Mouse (Mus musculus): Measurements from ENCODE around the gene Srsf2.
A peak's percentile ranks its signal among the peaks of the same experiment; 100 is the strongest.
"Not testable (repeated sequence)": the region's sequence is repeated elsewhere in the genome, so short reads cannot be mapped to it uniquely, and the experiment has no call there.

The Srsf2 gene

GRCm38 (mm10) chr11:116826550-116827504 is 26.1 kb downstream of the Srsf2 start:
- DNase-seq = no peak

DNA sequence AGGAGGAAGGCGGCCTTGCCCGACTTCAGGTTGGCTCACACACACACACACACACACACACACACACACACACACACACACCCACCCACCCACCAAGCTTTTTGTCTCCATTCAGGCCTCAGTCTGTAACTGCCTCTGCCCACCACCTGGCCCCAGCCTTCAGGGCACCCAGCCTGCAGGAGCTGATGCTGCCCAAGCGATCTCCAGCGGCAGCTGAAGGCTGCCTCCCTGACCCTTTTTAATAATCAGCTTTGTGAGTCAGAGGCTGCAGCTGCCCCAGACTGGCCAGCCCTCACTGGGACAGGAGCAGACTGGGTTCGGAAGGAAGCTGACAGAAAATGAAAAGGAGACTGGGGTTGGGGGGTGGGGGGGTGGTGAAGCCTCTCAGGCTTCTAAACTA is 27.7 kb downstream of the Srsf2 start:
- no peak for DNase-seq

DNA sequence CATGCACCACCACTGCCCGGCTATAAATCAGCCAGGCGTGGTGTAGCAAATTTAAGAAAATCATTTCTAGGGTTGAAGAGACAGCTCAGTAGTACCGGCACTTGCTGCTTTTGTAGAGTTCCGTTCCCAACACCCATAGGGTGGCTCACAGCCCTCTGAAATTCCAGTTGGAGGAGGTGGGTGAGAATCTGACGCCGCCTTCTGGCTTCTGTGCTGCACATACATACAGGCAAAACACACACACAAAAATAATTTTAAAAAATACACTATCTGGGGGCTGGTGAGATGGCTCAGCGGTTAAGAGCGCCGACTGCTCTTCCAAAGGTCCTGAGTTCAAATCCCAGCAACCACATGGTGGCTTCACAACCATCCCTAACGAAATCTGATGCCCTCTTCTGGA is 29.0 kb downstream of the Srsf2 start:
- not testable (repeated sequence) for DNase-seq

- no peak for DNase-seq
Observed at GRCm38 (mm10) chr11:116823255-116823654, 29.6 kb downstream of the Srsf2 start.

DNA sequence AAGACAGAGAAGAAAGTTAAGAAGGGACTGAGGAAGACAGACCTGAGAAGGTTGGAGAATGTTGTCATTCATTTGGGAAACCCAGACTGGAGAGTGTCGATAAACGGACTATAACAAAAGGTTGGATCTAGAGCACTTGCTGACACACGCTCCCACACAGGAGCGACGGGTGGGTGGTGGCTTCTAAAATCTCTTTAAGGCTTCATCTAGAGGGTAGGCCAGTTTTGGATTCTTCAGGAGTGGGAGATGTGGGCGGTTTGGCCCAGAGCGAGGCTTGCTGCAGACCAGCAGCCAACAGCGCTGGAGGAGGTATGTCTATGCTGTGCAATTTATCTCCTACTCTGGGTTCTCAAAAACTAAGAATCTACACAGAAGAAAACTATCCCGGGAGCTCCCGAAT is 30.3 kb downstream of the Srsf2 start:
- no peak for DNase-seq

GRCm38 (mm10) chr11:116822215-116822614 is 30.7 kb downstream of the Srsf2 start:
- DNase-seq = no peak

GRCm38 (mm10) chr11:116821057-116821940 is 31.6 kb downstream of the Srsf2 start:
- no peak for DNase-seq

DNA sequence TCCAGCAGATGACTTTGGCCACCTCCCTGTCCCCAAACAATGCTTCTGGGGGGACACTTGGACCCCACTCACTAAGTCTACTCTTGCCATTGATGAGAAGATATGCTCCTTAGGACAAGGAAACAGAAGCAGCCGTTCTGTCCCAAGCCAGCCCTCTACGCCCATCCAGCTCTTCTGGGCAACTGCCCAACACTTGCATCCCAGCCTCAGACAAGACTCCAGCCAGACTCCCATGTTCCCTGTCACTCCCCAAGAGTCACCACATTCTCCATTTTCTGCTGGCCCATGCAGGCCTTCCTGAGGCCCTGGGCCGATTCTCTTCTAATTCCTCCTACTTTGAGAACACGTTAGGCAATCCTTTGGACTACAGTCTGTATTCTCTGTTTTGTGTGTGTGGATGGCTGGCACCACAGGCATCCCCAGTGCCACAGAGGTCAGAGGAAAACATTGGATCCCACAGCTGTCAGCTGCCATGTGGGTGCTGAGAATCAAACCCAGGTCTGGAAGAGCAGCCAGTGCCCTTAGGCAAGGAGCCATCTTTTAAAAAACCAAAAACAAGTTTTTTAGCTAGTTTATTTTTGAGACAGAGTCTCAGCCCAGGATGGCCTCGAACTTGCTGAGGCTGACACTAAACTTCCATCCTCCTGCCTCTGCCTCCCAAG is 32.8 kb downstream of the Srsf2 start:
- peak; percentile 58 for DNase-seq

- no peak for DNase-seq
Observed at GRCm38 (mm10) chr11:116818722-116819121, 34.2 kb downstream of the Srsf2 start.

DNA sequence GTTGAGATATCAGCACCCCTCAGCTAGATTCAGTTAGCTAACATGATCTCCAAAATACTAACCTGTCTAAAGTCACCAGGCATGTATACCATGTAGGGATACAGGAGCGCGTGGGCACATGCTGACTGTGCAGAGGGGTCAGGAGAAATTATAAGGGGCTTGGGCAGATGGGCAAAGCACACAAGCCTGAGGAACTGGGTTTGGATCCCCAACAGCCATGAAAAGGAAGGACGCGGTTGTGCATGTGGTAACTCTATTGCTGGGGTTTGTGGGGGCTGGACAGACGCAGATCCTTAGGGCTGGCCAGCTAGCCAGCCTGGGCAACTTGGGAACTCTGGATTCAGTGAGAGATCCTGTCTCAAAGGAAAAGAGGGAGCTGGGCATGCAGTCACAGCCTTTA is 35.3 kb downstream of the Srsf2 start:
- no peak for DNase-seq

- peak; percentile 44 for DNase-seq
Observed at GRCm38 (mm10) chr11:116816769-116817168, 36.1 kb downstream of the Srsf2 start.

GRCm38 (mm10) chr11:116814884-116815415 is 37.9 kb downstream of the Srsf2 start:
- DNase-seq = no peak

DNA sequence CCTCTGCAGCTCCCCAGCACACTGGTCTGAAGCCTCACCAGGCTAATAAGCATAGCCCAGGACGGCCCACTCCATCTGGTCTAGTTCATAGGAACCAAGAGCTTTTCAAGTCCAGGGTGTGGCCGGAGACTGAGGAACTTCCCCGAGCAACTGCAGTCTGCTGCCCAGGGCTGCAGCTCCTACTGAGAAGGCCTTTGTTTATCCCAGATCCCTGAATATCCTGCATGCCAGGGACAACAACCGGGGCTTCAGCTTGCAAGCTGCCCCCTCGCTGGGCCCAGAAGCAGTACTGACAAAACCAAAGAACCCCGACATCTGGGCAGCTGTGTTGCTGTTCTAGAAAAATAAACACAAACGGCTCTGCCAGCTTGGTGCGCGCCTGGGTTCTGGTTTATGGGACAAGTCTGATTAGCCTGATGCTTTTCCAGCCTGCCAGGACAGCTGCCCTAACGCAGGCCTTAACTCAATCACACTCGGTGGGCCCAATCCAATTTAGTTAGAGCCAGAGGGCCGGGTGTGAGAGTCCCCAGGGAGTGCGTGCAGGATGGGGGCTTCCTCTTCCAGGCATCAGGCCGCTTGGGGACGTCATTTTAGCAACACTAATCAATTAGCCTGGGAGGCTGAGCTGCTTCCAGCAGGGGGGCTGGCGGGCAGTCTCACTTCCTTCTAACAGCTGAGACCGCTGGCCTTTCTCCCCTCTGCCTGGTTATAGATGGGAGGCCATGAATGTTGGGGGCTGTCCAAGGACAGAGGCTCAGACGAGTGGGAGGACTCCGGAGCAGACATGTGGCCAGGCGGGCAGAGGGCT is 38.6 kb downstream of the Srsf2 start:
- peak; percentile 74 for DNase-seq

DNA sequence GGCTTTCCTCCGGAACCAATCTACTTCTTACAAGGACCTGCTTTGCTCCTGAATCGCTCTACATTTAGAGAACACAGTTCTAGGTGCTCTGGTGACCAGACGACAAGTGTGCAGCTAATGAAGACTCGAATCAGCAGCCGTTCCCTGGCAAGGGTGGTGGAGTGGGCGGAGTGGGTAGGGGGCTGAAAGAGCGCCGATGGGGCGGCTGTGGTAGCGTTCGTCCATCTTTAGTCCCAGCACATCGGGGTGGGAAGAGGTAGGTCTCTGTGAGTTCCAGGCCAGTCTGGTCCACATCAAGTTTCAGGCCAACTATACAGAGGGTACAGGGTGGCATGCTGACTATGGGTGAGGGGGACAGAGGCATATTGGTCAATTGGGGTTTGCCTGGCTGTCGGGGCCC is 39.3 kb downstream of the Srsf2 start:
- no peak for DNase-seq

- no peak for DNase-seq
Observed at GRCm38 (mm10) chr11:116812793-116813529, 39.9 kb downstream of the Srsf2 start.

- peak; percentile 71 for DNase-seq
Observed at GRCm38 (mm10) chr11:116810983-116811901, 41.7 kb downstream of the Srsf2 start.

GRCm38 (mm10) chr11:116810528-116810927 is 42.4 kb downstream of the Srsf2 start:
- no peak for DNase-seq

DNA sequence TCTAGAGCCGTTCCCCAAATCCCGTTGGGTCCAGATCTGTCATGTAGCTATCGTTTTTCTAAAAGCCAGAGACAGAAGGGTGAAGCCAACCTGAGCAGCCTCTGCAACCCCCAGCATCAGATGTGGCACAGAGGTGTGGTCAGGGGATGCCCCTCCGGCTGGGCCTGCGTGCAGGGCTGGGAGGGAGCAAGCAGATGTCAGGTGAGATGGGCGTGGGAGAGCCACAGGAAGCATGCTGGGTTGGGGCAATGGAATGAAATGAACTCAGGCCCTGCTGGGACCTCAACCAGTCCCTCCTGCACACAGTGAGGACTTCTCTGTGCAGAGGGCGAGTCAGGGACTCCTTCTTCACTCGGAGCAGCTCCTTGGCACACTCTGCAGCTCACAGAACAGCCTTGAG is 43.4 kb downstream of the Srsf2 start:
- no peak for DNase-seq

GRCm38 (mm10) chr11:116808811-116809395 is 44.0 kb downstream of the Srsf2 start:
- no peak for DNase-seq

Data from lung, postnatal 14 days (tissue).